In the genomic region with DNA sequence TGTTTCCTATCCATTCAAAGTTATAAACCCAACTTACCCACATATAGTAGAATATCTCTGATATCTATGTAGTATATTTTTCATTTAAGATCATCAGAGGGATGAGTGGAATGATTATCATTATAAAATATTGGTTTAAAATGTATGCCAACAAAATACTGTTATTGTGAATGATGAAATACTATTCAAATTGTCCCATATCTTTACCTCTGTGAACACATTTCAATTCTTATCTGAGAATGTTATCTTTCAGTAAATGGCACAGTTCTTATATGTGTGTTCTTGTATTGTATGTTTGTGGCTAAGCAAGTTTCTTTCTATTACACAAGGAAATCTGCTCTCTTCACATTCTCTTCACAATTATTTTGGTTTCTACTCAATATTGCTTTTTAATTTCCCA, we compare ENCODE assay signal across 52 mouse cellular contexts. TPM values are rescaled to one million over a fixed set of nuclear protein-coding genes. Genes with fewer than 3 reads are reported as not detected.
"Had no signal": no experiment of that assay in that cellular context is flagged by ENCODE, and none has a peak within 500 bp of the region (broad histone marks: within the 10 kb centered on the region; RNA-seq: fewer than 3 reads in every experiment).

No protein-coding gene starts in this region.

- H3K27me3 ChIP-seq: heart, embryonic 12.5 days; heart, embryonic 13.5 days; heart, embryonic 15.5 days; hindbrain, embryonic 12.5 days; hindbrain, embryonic 13.5 days; hindbrain, embryonic 15.5 days; intestine, embryonic 15.5 days; kidney, embryonic 15.5 days had no signal

- H3K9ac ChIP-seq: heart, embryonic 12.5 days; heart, embryonic 13.5 days; heart, embryonic 15.5 days; hindbrain, embryonic 12.5 days; hindbrain, embryonic 13.5 days; hindbrain, embryonic 14.5 days; hindbrain, embryonic 15.5 days; intestine, embryonic 15.5 days; kidney, embryonic 15.5 days had no signal

- H3K9me3 ChIP-seq: heart, embryonic 12.5 days; heart, embryonic 13.5 days; heart, embryonic 15.5 days; hindbrain, embryonic 10.5 days; hindbrain, embryonic 12.5 days; hindbrain, embryonic 13.5 days; hindbrain, embryonic 15.5 days; intestine, embryonic 15.5 days; kidney, embryonic 15.5 days had no signal

- H3K4me1 ChIP-seq: heart, embryonic 12.5 days; heart, embryonic 13.5 days; heart, embryonic 15.5 days; hindbrain, embryonic 10.5 days; hindbrain, embryonic 12.5 days; hindbrain, embryonic 13.5 days; hindbrain, embryonic 15.5 days; intestine, embryonic 15.5 days; kidney, embryonic 15.5 days had no signal

- H3K4me3 ChIP-seq: heart, embryonic 12.5 days; heart, embryonic 13.5 days; heart, embryonic 15.5 days; hindbrain, embryonic 10.5 days; hindbrain, embryonic 12.5 days; hindbrain, embryonic 13.5 days; hindbrain, embryonic 15.5 days; intestine, embryonic 15.5 days; kidney, embryonic 15.5 days; layer of hippocampus, adult 2 months; left cerebral cortex, adult 2 months had no signal

- H3K27ac ChIP-seq: heart, embryonic 13.5 days; heart, embryonic 15.5 days; hindbrain, embryonic 10.5 days; hindbrain, embryonic 12.5 days; hindbrain, embryonic 13.5 days; hindbrain, embryonic 14.5 days; hindbrain, embryonic 15.5 days; hindbrain, postnatal 0 days; intestine, embryonic 15.5 days; kidney, embryonic 15.5 days; kidney, postnatal 0 days; layer of hippocampus, adult 2 months; left cerebral cortex, adult 2 months had no signal

- DNase-seq: heart, postnatal 10 days; heart, postnatal 14 days; heart, postnatal 36 days; heart, postnatal 4 days; kidney, adult 11 months; kidney, adult 18-20 months; kidney, adult 2 months; kidney, adult 8-10 months; kidney, adult 9 months; kidney, postnatal 10 days; kidney, postnatal 14 days; kidney, postnatal 25 days; kidney, postnatal 36 days; kidney, postnatal 4 days; layer of hippocampus, adult 9-11 months; layer of hippocampus, postnatal 36 days had no signal

- H3K36me3 ChIP-seq: heart, embryonic 12.5 days; heart, embryonic 13.5 days; heart, embryonic 15.5 days; hindbrain, embryonic 10.5 days; hindbrain, embryonic 12.5 days; hindbrain, embryonic 13.5 days; hindbrain, embryonic 15.5 days; intestine, embryonic 15.5 days; kidney, embryonic 15.5 days had no signal

RNA-seq across cellular contexts. Expression of gene Olfr1220, which starts 1.0 kb away (rescaled TPM):
- total RNA-seq: heart, postnatal 10 days; heart, postnatal 14 days; heart, postnatal 25 days; heart, postnatal 36 days; heart, postnatal 4 days; hematopoietic stem cell, adult 5-6 weeks; hindbrain, postnatal 0 days; layer of hippocampus, adult 18-20 months; layer of hippocampus, adult 2 months; layer of hippocampus, adult 8-10 months; layer of hippocampus, postnatal 10 days; layer of hippocampus, postnatal 14 days; layer of hippocampus, postnatal 25 days; layer of hippocampus, postnatal 36 days; left cerebral cortex, adult 18-20 months; left cerebral cortex, adult 2 months; left cerebral cortex, adult 8-10 months had no signal
- polyA plus RNA-seq: heart, embryonic 11.5 days; heart, embryonic 12.5 days; heart, embryonic 13.5 days; heart, embryonic 14.5 days; heart, embryonic 15.5 days; heart, embryonic 16.5 days; heart, postnatal 0 days; hindbrain, embryonic 10.5 days; hindbrain, embryonic 11.5 days; hindbrain, embryonic 12.5 days; hindbrain, embryonic 13.5 days; hindbrain, embryonic 14.5 days; hindbrain, embryonic 15.5 days; hindbrain, embryonic 16.5 days; hindbrain, postnatal 0 days; inflammation-experienced regulatory T-cells, adult 6 months; intestine, embryonic 14.5 days; intestine, embryonic 15.5 days; intestine, embryonic 16.5 days; intestine, postnatal 0 days; kidney, adult 2 months; kidney, embryonic 14.5 days; kidney, embryonic 15.5 days; kidney, embryonic 16.5 days; kidney, postnatal 0 days; large intestine, adult 2 months had no signal

RNA-seq across cellular contexts. Expression of gene Olfr1221, which starts 11.4 kb away (rescaled TPM):
- total RNA-seq: heart, postnatal 10 days; heart, postnatal 14 days; heart, postnatal 25 days; heart, postnatal 36 days; heart, postnatal 4 days; hematopoietic stem cell, adult 5-6 weeks; hindbrain, postnatal 0 days; layer of hippocampus, adult 18-20 months; layer of hippocampus, adult 2 months; layer of hippocampus, adult 8-10 months; layer of hippocampus, postnatal 10 days; layer of hippocampus, postnatal 14 days; layer of hippocampus, postnatal 25 days; layer of hippocampus, postnatal 36 days; left cerebral cortex, adult 18-20 months; left cerebral cortex, adult 2 months; left cerebral cortex, adult 8-10 months had no signal
- polyA plus RNA-seq: heart, embryonic 11.5 days; heart, embryonic 12.5 days; heart, embryonic 13.5 days; heart, embryonic 14.5 days; heart, embryonic 15.5 days; heart, embryonic 16.5 days; heart, postnatal 0 days; hindbrain, embryonic 10.5 days; hindbrain, embryonic 11.5 days; hindbrain, embryonic 12.5 days; hindbrain, embryonic 13.5 days; hindbrain, embryonic 14.5 days; hindbrain, embryonic 15.5 days; hindbrain, embryonic 16.5 days; hindbrain, postnatal 0 days; inflammation-experienced regulatory T-cells, adult 6 months; intestine, embryonic 14.5 days; intestine, embryonic 15.5 days; intestine, embryonic 16.5 days; intestine, postnatal 0 days; kidney, adult 2 months; kidney, embryonic 14.5 days; kidney, embryonic 15.5 days; kidney, embryonic 16.5 days; kidney, postnatal 0 days; large intestine, adult 2 months had no signal

RNA-seq across cellular contexts. Expression of gene Olfr1219, which starts 22.3 kb away (rescaled TPM):
- total RNA-seq: heart, postnatal 10 days; heart, postnatal 14 days; heart, postnatal 25 days; heart, postnatal 36 days; heart, postnatal 4 days; hematopoietic stem cell, adult 5-6 weeks; hindbrain, postnatal 0 days; layer of hippocampus, adult 18-20 months; layer of hippocampus, adult 2 months; layer of hippocampus, adult 8-10 months; layer of hippocampus, postnatal 10 days; layer of hippocampus, postnatal 14 days; layer of hippocampus, postnatal 25 days; layer of hippocampus, postnatal 36 days; left cerebral cortex, adult 18-20 months; left cerebral cortex, adult 2 months; left cerebral cortex, adult 8-10 months had no signal
- polyA plus RNA-seq: heart, embryonic 11.5 days; heart, embryonic 12.5 days; heart, embryonic 13.5 days; heart, embryonic 14.5 days; heart, embryonic 15.5 days; heart, embryonic 16.5 days; heart, postnatal 0 days; hindbrain, embryonic 10.5 days; hindbrain, embryonic 11.5 days; hindbrain, embryonic 12.5 days; hindbrain, embryonic 13.5 days; hindbrain, embryonic 14.5 days; hindbrain, embryonic 15.5 days; hindbrain, embryonic 16.5 days; hindbrain, postnatal 0 days; inflammation-experienced regulatory T-cells, adult 6 months; intestine, embryonic 14.5 days; intestine, embryonic 15.5 days; intestine, embryonic 16.5 days; intestine, postnatal 0 days; kidney, adult 2 months; kidney, embryonic 14.5 days; kidney, embryonic 15.5 days; kidney, embryonic 16.5 days; kidney, postnatal 0 days; large intestine, adult 2 months had no signal

RNA-seq across cellular contexts. Expression of gene Olfr1222, which starts 27.2 kb away (rescaled TPM):
- total RNA-seq: heart, postnatal 10 days; heart, postnatal 14 days; heart, postnatal 25 days; heart, postnatal 36 days; heart, postnatal 4 days; hematopoietic stem cell, adult 5-6 weeks; hindbrain, postnatal 0 days; layer of hippocampus, adult 18-20 months; layer of hippocampus, adult 2 months; layer of hippocampus, adult 8-10 months; layer of hippocampus, postnatal 10 days; layer of hippocampus, postnatal 14 days; layer of hippocampus, postnatal 25 days; layer of hippocampus, postnatal 36 days; left cerebral cortex, adult 18-20 months; left cerebral cortex, adult 2 months; left cerebral cortex, adult 8-10 months had no signal
- polyA plus RNA-seq: heart, embryonic 11.5 days; heart, embryonic 12.5 days; heart, embryonic 13.5 days; heart, embryonic 14.5 days; heart, embryonic 15.5 days; heart, embryonic 16.5 days; heart, postnatal 0 days; hindbrain, embryonic 10.5 days; hindbrain, embryonic 11.5 days; hindbrain, embryonic 12.5 days; hindbrain, embryonic 13.5 days; hindbrain, embryonic 14.5 days; hindbrain, embryonic 15.5 days; hindbrain, embryonic 16.5 days; hindbrain, postnatal 0 days; inflammation-experienced regulatory T-cells, adult 6 months; intestine, embryonic 14.5 days; intestine, embryonic 15.5 days; intestine, embryonic 16.5 days; intestine, postnatal 0 days; kidney, adult 2 months; kidney, embryonic 14.5 days; kidney, embryonic 15.5 days; kidney, embryonic 16.5 days; kidney, postnatal 0 days; large intestine, adult 2 months had no signal

RNA-seq across cellular contexts. Expression of gene Olfr1218, which starts 44.7 kb away (rescaled TPM):
- total RNA-seq: heart, postnatal 10 days; heart, postnatal 14 days; heart, postnatal 25 days; heart, postnatal 36 days; heart, postnatal 4 days; hematopoietic stem cell, adult 5-6 weeks; hindbrain, postnatal 0 days; layer of hippocampus, adult 18-20 months; layer of hippocampus, adult 2 months; layer of hippocampus, adult 8-10 months; layer of hippocampus, postnatal 10 days; layer of hippocampus, postnatal 14 days; layer of hippocampus, postnatal 25 days; layer of hippocampus, postnatal 36 days; left cerebral cortex, adult 18-20 months; left cerebral cortex, adult 2 months; left cerebral cortex, adult 8-10 months had no signal
- polyA plus RNA-seq: heart, embryonic 11.5 days; heart, embryonic 12.5 days; heart, embryonic 13.5 days; heart, embryonic 14.5 days; heart, embryonic 15.5 days; heart, embryonic 16.5 days; heart, postnatal 0 days; hindbrain, embryonic 10.5 days; hindbrain, embryonic 11.5 days; hindbrain, embryonic 12.5 days; hindbrain, embryonic 13.5 days; hindbrain, embryonic 14.5 days; hindbrain, embryonic 15.5 days; hindbrain, embryonic 16.5 days; hindbrain, postnatal 0 days; inflammation-experienced regulatory T-cells, adult 6 months; intestine, embryonic 14.5 days; intestine, embryonic 15.5 days; intestine, embryonic 16.5 days; intestine, postnatal 0 days; kidney, adult 2 months; kidney, embryonic 14.5 days; kidney, embryonic 15.5 days; kidney, embryonic 16.5 days; kidney, postnatal 0 days; large intestine, adult 2 months had no signal
